Mouse (Mus musculus) gastrocnemius, postnatal 4 days (tissue): ENCODE measurements around the gene Rab3c. TPM values are rescaled to one million over a fixed set of nuclear protein-coding genes. Genes with fewer than 3 reads are reported as not detected.

Source experiments
- DNase-seq, 2 experiments: peaks; one replicate each; pipeline ENCODE4 v3.0.0; 2021 to 2022; ENCODE audit warnings: low spot score in 2 of 2, mixed read lengths in 2 of 2
- long read RNA-seq, 2 experiments: library from polyadenylated mRNA; stranded (forward); transcript quantifications; one replicate each; pipeline ENCODE4 v2.0.0; 2021
- total RNA-seq, 2 experiments: library from RNA; stranded (reverse); gene quantifications; 2 replicates each; pipeline ENCODE4 v1.2.3; 2021

Rab3c gene
- under 1 TPM; 0.12 to 0.13 TPM for total RNA-seq
- long read RNA-seq, experiment 1, result 0 reads
- long read RNA-seq, experiment 2, result 0 reads

DNA sequence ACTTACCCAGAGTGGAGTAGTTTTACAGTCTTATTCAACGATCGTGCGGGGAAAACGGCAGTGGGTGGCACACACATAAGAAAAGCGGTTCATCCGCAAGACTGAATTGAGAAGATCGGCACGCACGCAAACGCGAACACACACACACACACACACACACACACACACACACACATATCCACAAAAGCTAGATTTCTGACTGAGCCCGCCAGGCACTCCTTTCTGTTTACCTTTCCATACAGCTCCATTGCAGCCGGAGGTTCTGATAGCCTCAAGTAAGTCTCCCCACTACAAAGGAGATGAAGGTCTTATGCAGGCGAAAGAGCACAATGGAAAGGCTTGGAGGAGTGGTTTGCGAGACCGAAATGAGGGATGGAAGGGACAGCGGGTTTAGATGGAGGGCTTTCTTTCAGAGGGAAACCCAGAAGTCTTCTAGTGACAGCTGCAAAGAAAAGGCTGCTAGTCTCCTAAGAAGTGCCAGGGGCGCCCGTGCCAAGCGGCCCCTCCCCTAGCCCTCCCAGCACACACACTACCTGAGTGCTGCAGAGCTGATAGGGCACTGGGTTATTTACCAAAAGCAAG lies at the start of gene Rab3c:
Gene Rab3c, minus strand, starts transcription at position 434 of the 582 bp plus-strand sequence.
- DNase-seq, result no peak

GRCm38 (mm10) chr13:110318746-110319145 lies 38.0 kb upstream of the Rab3c start:
- DNase-seq, result no peak

DNA sequence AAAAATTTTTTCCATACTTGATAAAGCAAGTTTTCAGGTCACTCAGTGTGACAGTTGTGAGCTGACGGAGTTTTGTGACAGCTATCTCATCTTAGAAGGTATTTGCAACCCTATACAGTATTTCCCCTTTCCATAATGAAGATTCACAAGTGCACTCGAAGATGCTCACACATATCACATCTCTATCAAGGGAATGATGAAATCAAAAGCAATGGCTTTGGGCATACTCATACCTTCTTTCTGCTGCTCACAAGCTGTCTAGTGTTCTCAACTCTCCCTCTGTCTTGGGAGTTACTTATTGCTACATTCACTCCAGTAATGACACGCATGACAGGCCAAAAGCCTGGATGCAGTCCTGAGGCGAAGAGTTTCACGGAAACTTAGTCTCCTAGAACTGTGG lies 26.4 kb upstream of the Rab3c start:
- DNase-seq, result no peak

DNA sequence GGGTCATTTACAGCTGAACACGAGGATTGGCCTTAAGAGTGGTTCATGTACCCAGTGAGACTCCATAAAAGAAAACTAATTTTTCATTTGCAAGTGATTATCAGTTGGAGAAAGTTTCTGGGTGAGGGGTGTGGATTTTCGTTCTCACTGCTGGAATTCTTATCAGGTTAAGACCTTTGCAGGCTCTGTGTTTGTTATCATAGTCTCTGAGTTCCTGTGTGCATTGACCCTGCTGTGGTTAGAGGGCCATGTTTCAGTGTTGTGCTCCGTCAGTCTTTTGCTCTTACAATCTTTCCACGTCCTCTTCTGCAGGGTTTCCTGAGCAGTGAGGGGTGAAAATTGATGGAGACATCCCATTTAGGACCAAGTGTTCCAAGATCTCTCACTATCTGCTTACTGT lies 16.3 kb upstream of the Rab3c start:
- DNase-seq, result no peak

GRCm38 (mm10) chr13:110288499-110288898 lies 7.7 kb upstream of the Rab3c start:
- DNase-seq, result no peak

DNA sequence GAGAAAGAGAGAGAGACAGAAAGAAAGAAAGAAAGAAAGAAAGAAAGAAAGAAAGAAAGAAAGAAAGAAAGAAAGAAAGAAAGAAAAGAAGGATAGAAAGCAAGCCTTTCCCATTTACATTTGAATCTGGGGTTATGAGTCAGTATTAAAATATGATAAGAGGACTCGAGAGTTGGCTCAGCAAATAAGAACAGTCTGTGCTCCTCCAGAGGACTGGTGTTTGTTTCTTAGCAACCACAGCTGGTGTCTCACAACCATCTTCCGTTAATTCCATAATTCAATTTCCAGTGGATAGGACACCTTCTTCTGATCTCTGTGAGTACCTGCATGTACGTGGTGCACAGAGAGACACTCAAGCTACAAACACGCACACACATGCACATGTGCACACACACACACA lies 3.0 kb upstream of the Rab3c start:
- no peak for DNase-seq

- DNase-seq, result peak; percentile 18 to 44
These were observed 701 bp downstream of the Rab3c start for GRCm38 (mm10) chr13:110280028-110280562.

GRCm38 (mm10) chr13:110278976-110279736 lies 1.6 kb downstream of the Rab3c start:
- no peak for DNase-seq

DNA sequence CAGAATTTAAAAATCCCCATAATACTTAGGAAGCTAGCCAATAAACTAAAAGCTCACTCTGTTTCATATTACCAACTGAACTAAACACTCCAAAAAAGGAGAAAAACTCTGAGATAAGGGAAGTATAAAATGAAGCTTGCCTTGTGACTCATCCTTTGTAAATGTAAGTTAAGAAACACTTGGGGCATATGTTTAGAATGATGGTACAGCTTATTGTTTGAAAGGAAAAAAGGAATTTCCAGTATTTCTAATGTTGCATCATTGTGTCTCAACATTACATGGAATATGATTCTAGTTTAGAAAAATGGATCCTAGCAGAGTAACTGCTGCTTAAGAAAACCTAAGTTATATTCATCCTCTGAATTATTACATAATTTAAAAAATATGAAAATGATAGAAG lies 3.1 kb downstream of the Rab3c start:
- no peak for DNase-seq

GRCm38 (mm10) chr13:110275471-110275870 lies 5.3 kb downstream of the Rab3c start:
- no peak for DNase-seq

GRCm38 (mm10) chr13:110260649-110261048 lies 20.1 kb downstream of the Rab3c start:
- DNase-seq, result no peak

DNA sequence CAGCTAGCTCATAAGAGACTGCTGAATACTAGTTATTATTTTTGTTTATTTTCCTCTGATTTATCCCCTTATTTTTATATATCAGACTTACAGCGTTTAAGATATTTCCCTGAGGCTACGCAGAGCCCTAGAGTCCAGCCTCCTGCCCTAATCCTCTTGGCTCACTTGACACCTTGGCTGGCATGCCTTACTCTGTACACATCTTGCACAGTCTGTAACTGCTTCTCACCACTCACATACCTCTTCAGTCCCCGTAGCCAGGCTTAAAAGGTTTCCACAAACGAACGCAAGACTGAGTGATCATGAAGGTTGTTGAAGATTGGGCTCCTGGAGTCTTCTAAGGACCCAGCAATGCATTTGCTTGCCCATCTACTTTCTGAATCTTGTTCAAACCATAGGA lies 29.3 kb downstream of the Rab3c start:
- DNase-seq, result no peak

- no peak for DNase-seq
These were observed 32.3 kb downstream of the Rab3c start for GRCm38 (mm10) chr13:110248481-110248880.

DNA sequence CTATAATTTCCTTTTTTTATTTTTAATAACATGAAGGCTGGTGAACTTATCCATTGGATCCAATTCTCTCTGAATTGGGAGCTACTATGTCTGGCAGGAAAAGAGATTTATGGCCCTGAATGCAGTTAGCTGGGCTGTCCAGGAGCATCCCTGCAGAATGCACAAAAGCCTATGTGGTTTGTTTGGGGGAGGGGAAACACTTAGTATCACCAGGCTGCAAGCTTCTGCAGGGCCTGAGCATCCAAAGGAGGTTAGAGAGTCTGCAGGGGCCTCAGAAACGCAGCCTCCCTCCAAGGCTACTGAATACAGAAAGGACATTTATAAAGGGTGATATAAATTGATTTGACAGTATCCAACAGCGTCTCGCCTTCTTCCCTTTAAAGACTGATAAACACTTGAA lies 41.8 kb downstream of the Rab3c start:
- DNase-seq, result no peak

GRCm38 (mm10) chr13:110237209-110237935 lies 43.4 kb downstream of the Rab3c start:
- no peak for DNase-seq

- DNase-seq, result no peak
These were observed 47.4 kb downstream of the Rab3c start for GRCm38 (mm10) chr13:110233364-110233763.

DNA sequence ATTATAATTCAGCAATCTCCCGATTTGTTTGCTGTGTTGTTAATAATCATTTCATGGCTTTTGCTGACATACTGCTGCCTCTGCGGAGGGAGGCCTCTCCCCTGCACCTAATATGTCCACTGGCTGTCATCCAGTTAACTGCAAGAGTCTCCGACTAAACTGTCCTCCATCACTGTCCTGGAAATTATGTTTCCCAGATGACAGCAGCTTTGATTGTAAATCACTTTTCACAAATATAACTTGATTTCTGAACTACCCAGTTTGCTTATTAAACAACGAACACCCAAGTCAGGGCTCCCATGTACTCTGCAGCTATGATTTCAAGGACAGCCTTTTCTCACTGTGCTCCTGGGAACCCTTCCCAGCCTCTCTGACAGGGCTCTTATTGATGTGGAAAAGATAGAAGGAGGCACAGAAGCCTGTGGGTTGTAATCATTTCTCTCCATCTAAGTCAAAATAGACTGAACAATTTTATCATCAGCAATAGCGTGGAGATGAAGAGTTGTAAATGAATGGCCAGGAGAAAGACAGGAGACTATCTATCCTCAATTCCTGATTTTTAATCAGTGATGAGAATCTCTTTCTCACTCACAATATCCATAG lies 49.6 kb downstream of the Rab3c start:
- no peak for DNase-seq

DNA sequence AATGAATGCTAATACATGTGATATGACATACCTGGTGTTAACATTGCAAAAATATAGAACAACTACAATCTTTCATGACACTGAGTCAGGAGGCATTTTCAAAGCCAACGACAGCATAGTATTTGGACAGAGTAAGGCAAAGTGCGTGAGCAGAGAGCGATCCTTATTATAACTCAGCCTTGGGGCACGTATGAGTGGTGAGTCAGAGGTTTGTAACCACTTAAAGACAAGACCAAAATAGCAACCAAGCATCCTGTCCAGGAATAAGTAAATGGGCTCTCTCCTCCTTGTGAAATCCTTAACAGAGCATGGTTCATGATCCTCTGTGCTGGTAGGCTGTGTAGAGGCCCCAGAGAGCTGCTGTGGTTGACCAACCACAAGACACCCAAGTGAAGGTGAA lies 50.8 kb downstream of the Rab3c start:
- no peak for DNase-seq

DNA sequence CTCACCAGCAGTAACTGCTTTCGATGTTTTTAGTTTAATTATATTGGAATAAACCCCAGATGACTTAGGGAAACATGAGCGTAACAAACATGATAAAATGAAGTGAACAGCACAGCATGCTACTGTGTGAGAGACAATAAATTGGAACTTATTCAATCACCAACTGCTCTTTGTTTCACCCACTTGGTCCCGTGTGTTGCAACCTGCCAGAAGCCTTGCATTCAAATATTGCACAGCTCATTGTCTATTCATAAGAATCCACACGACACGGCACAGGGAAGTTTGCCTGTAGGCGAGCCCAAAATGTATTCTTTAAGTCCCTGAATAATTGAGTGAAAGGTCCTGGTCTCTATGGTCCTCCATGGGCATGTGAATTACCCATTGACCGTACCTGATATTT lies 61.6 kb downstream of the Rab3c start:
- DNase-seq, result no peak

DNA sequence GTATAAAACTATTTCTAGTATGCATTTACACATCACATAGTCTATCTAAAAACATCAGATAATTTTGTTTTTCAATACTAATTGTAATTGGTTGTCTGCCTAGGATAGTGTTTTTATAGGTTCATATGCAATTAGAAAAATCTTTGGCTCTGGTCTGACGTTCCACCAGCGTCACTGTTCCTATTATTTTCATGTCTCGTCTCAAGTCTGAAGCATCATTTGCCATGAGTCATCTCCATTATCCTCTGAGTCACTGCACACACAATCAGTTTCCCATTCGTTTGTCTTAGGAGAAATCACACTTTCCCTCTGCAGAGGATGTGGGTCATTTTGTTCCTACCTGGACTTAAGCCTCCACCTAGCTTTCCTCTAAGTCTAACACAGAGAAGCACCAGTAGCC lies 62.3 kb downstream of the Rab3c start:
- no peak for DNase-seq

DNA sequence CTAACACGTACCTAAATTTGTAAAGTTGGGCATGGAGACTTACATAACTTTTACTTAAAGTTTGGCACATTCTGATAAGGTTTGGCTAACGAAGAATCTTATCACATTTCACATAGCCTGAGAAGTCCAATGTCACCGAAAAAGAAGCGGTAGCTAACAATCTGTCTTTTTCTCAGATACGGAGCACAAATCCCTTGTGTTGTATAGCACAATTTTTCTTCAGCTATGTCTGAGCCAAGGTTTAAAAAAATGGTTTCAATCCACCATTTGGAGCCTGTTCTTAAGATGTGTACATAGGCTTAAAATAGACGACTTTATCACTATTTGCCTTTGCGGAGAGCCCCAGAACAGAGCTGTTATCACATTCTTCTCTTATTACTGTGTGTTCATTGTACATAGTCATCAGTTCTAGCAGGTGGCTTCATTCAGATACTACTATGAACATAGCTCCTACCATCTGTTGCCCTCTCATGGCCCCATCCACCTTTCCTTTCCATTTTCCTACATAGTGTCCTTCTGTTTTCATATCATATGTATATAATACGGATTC lies 69.2 kb downstream of the Rab3c start:
- DNase-seq, result no peak
